Mouse (Mus musculus) mature B cell (primary cell): Measurements from ENCODE around the gene B230217C12Rik.
"Not testable (repeated sequence)": the region's sequence is repeated elsewhere in the genome, so short reads cannot be mapped to it uniquely, and the experiment has no call there.

Source experiments
- in situ Hi-C: fragments of 300-500 bp; cut with MboI; formaldehyde crosslinking; loops from 2 replicates; pipeline ENCODE4 v1.14.3; 2019

The B230217C12Rik gene

GRCm38 (mm10) chr11:97865421-97865820 is 24.8 kb downstream of the B230217C12Rik start:
- in situ Hi-C loops = no loop called here

GRCm38 (mm10) chr11:97866091-97866888 is 25.7 kb downstream of the B230217C12Rik start:
- in situ Hi-C loops = no loop called here

GRCm38 (mm10) chr11:97867591-97867990 is 27.0 kb downstream of the B230217C12Rik start:
- in situ Hi-C loops = no loop called here

- in situ Hi-C loops = not testable (repeated sequence)
Observed at GRCm38 (mm10) chr11:97872378-97872777, 31.8 kb downstream of the B230217C12Rik start.

- in situ Hi-C loops = no loop called here
Observed at GRCm38 (mm10) chr11:97874396-97874795, 33.8 kb downstream of the B230217C12Rik start.

GRCm38 (mm10) chr11:97877341-97877740 is 36.8 kb downstream of the B230217C12Rik start:
- in situ Hi-C loops = no loop called here

GRCm38 (mm10) chr11:97880362-97880761 is 39.8 kb downstream of the B230217C12Rik start:
- in situ Hi-C loops = loop anchor here (5.0 kb wide), 1 partner anchor 83 kb away; the partner anchor contains the start of gene Lasp1

GRCm38 (mm10) chr11:97883542-97883917 is 43.0 kb downstream of the B230217C12Rik start:
- in situ Hi-C loops = loop anchor here (5.0 kb wide), 1 partner anchor 86 kb away; the partner anchor contains the start of gene Lasp1

GRCm38 (mm10) chr11:97883918-97884600 is 43.5 kb downstream of the B230217C12Rik start, which contains the start of gene Fbxo47:
TSS of gene Fbxo47 (minus strand) at chr11:97884154.
- in situ Hi-C loops = loop anchor here (5.0 kb wide), 1 partner anchor 87 kb away; the partner anchor contains the start of gene Lasp1

GRCm38 (mm10) chr11:97884601-97885185 is 44.1 kb downstream of the B230217C12Rik start:
- in situ Hi-C loops = loop anchor here (5.0 kb wide), 1 partner anchor 87 kb away; the partner anchor contains the start of gene Lasp1

- in situ Hi-C loops = no loop called here
Observed at GRCm38 (mm10) chr11:97885296-97885915, 44.8 kb downstream of the B230217C12Rik start.

GRCm38 (mm10) chr11:97891821-97892220 is 51.2 kb downstream of the B230217C12Rik start:
- in situ Hi-C loops = no loop called here
